Mouse (Mus musculus) cortical plate, adult 2 months (tissue): Measurements from ENCODE around the gene Fgfr2.

ENCODE experiments used
- CTCF ChIP-seq: fragments of 200-500 bp; IDR thresholded peaks from 2 replicates; pipeline ENCODE4 v1.5.1; 2011; ENCODE audit warnings: mild to moderate bottlenecking, control low read depth, low read length; ENCODE audit not compliant: insufficient read depth; ENCODE audit errors: extremely low read depth
- POLR2A ChIP-seq: fragments of 200-500 bp; IDR thresholded peaks from 2 replicates; pipeline ENCODE4 v1.6.1; 2011; ENCODE audit warnings: mild to moderate bottlenecking, low read length, control low read depth; ENCODE audit not compliant: insufficient read depth; ENCODE audit errors: extremely low read depth

- TF ChIP-seq CTCF (no peak), POLR2A (no peak)
Measured at GRCm38 (mm10) chr7:131597779-131598482, 1525.2 kb downstream of the Fgfr2 start.
